Mouse (Mus musculus) olfactory bulb, adult 2 months (tissue): ENCODE data around the gene Phlda3.

Source experiments
- CTCF ChIP-seq: fragments of 200-500 bp; IDR thresholded peaks from 2 replicates; pipeline ENCODE4 v1.5.1; 2012; ENCODE audit warnings: low read depth, mild to moderate bottlenecking, low read length, moderate library complexity; ENCODE audit not compliant: insufficient read depth
- POLR2A ChIP-seq: fragments of 200-500 bp; IDR thresholded peaks from 2 replicates; pipeline ENCODE4 v1.6.1; 2012; ENCODE audit warnings: mild to moderate bottlenecking, low read depth, low read length, moderate library complexity; ENCODE audit not compliant: insufficient read depth

DNA sequence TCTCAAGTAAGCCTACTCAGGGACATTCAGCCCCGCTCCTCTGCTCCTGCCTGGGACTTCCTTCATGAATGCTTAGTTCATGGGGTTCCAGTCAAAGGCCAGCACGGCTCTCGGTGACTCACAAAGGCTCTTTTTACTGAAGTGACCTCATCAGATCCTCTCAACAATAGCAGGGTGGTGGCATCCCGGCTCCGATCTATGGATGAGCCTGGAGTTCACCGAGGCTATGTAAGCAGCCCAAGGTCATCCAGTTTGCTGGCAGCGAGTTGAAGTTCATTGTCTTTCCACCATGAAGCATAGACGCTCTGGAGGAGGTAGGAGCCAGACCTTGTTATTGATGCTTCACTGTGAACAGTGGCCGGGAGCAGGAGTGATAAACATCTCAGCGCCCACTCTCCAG lies 16.9 kb downstream of the Phlda3 start:
- TF ChIP-seq CTCF (no peak), POLR2A (no peak)
